Mouse (Mus musculus): Measurements from ENCODE around the gene Atp2b2. TPM values are rescaled to one million over a fixed set of nuclear protein-coding genes. Genes with fewer than 3 reads are reported as not detected.
"Not testable (repeated sequence)": the region's sequence is repeated elsewhere in the genome, so short reads cannot be mapped to it uniquely, and the experiment has no call there.

Atp2b2 gene
- total RNA-seq, 2 experiments from 2014 or later: 7.6 to 8.4 TPM

DNA sequence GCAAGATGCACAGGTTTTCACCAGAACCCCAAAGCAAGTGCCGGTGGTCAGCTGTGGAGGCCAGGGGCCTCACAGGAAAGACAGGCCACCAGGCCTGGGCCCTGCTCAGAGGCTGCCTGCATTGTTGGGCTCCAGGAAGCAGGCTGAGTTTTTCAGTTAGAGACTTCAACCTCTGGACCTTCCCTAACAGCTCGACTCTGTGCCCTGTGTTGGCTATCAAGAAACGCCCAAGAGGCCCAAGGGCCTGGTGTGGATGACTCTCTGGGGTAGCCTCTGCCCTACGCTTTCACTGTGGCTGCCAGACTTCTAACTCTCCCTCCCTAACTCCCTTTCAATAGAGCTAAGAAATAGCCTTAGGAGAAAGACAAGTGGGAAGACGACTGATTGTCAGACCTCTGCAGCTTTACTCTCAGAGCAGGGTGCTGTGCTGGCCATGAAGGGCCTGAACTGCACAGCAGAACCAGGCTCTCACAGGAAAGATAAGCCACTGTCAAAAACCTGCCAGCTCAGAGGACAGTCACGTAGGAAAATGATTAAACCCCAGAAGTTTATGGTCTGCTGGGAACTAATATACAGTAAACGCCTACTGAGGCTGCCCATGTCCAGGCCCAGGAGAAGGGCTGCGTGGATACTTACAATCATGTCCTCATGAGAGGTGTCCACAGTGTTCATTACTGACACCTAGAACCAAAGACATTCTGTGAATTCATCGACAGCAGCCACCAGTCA is 304.9 kb downstream of the Atp2b2 start:
- no peak for DNase-seq (ENCODE audit: low spot score in 2 of 2)

DNA sequence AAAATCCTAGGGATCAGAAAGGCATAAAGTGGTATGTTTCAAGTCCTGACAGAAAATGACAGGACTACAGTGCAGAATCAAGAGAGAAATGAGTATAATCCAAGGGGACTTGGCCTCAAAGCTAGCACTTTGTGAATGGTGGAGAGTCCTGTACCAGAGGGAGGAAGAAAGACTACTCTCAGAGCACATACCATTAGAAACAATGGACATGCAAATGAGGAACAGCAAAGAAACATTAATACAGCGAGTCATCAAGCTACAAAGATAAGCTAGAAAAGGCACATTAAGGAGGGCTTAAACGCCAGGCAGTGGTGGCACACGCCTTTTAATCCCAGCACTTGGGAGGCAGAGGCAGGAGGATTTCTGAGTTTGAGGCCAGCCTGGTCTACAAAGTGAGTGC is 311.1 kb downstream of the Atp2b2 start:
- DNase-seq (ENCODE audit: low spot score in 2 of 2): no peak

GRCm38 (mm10) chr6:113728181-113728580 is 314.2 kb downstream of the Atp2b2 start:
- no peak for DNase-seq (ENCODE audit: low spot score in 2 of 2)

DNA sequence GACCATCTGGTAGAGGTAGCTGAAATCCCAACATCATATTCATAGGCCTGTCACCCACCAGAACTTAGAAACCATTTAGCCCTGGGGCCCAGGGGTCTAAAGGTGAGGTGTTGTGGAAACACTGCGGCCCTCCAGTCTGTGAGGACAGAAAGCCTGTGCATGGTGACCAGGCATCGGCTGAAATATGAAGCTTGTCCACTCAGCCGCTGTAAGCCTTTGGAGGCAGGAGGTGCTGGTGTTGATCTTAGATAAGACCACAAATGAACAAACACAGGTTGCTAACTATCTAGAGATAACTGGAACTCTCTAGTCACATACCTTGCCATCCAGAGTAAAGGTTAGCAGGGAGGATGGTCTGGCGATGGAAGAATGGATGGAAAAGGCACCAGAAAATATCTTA is 321.4 kb downstream of the Atp2b2 start:
- DNase-seq (ENCODE audit: low spot score in 2 of 2): no peak

DNA sequence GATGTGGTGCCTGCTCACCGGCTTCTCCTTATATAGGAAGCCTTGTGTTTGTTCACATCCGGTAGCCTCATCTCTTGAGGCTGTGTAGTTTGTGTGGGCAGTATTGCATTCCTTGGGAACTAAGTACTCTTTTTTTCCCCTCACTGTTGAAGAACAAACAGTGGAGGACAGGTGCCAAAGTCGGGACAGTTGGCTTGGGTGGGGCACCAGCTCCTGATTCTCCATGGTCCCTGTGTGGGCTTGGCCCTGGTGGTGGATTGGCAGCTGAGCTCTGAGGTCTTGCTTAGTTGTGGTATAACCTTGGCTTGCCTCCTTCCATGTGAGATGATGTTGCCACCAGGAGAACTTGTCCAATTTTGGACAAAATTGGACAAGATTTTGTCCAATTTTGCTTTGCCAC is 322.5 kb downstream of the Atp2b2 start, which contains the start of gene Ghrl:
TSS of gene Ghrl (minus strand) at position 3 of the 400 bp plus-strand sequence.
- DNase-seq (ENCODE audit: low spot score in 2 of 2): no peak

DNA sequence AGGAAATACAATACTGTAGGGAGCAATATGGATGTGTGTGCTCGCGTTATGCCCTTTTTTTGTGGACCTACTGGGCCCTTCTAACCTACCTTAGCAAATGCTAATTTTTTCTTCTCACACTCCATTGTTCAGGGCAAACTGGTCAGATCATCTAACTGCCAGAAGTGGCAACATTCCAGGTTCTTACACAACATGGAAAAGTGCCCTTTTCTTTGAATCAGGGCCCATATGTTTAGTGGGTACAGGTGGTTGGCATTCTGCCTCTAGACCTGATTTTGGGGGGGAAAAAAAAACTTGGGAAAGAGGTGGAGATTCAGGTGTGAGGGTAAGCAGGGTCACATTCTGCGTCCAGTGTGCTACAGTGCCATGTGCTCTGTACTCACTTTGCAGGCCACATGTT is 324.9 kb downstream of the Atp2b2 start:
- no peak for DNase-seq (ENCODE audit: low spot score in 2 of 2)

- no peak for DNase-seq (ENCODE audit: low spot score in 2 of 2)
Measured at GRCm38 (mm10) chr6:113714797-113715196, 327.6 kb downstream of the Atp2b2 start.

DNA sequence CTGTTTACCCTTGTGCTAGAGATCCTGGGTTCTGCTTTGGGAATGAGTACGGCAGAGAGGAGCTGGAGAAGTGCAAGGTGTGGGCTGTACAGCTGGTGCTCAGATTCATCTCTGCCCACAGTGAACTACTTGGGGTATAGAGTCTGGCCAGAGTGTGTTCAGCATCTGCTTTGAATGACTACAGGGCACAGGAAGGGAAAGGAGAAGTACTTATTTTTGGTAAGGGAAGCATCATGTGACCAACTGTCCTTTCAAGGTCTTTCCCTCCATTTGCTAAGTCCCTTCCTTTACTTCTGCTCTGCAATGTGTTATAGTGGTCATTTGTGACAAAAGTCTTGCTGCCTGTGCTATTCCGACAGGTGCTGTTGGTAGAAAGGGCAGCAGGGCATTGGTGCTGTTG is 328.1 kb downstream of the Atp2b2 start:
- no peak for DNase-seq (ENCODE audit: low spot score in 2 of 2)

GRCm38 (mm10) chr6:113713389-113713788 is 329.0 kb downstream of the Atp2b2 start:
- not testable (repeated sequence) for DNase-seq (ENCODE audit: low spot score in 2 of 2)

DNA sequence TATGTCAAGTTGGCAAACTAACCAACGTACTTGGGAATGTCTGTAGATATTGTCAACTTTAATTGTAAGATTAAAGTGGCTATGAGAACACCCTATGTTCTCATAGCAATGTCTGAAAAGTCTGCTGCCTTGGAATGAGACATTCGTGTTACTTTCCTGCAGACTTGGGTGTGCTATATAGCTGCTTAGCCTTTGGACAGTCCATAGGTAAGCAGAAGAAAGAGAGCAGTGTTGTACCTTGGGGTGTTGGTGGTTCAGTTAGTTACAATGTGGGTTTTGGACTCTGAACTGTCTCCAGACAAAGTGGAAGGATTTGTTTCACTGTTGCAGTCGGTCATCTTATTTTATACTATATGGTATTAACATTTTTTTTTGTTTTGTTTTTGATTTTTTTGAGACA is 329.7 kb downstream of the Atp2b2 start:
- no peak for DNase-seq (ENCODE audit: low spot score in 2 of 2)

- peak in 1 of 2 experiments; percentile 32 for DNase-seq (ENCODE audit: low spot score in 2 of 2)
Measured at GRCm38 (mm10) chr6:113697222-113698205, 344.9 kb downstream of the Atp2b2 start.

DNA sequence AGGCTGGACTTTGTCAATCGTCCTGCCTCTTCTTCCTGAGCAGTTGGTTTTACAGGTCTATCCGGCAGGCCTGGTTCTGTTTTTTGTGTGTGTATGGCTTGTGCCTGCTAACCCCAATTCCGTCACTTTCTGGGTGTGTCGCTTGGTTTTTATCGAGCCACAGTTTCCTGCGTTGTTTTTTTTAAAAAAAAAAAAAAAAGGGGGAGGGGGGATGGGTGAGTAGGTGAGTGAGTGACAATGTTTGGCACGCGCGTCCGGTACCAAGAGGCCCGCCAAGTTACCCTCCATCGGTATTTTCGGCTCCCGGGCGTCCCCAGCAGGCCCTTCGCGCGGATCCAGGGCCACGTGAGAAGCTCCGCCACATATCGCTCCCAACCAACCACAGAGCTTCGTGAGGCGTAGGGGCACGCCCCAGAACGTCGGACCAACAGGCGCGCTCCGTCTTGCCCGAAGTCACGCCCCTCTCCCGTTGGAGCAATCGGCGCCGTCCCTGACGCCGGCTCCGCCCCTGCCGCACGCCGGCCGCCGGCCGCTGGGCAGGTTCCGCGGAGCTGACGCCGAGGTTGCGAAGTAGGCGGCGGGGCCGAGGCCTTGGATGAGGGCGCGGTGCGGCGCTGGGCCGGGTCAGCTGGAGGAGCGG is 345.7 kb downstream of the Atp2b2 start, which contains the start of gene Tatdn2:
TSS of gene Tatdn2 (plus strand) at position 469 of the 640 bp plus-strand sequence.
- DNase-seq (ENCODE audit: low spot score in 2 of 2): peak; percentile 82 to 87

GRCm38 (mm10) chr6:113695766-113696355 is 346.6 kb downstream of the Atp2b2 start:
- no peak for DNase-seq (ENCODE audit: low spot score in 2 of 2)

DNA sequence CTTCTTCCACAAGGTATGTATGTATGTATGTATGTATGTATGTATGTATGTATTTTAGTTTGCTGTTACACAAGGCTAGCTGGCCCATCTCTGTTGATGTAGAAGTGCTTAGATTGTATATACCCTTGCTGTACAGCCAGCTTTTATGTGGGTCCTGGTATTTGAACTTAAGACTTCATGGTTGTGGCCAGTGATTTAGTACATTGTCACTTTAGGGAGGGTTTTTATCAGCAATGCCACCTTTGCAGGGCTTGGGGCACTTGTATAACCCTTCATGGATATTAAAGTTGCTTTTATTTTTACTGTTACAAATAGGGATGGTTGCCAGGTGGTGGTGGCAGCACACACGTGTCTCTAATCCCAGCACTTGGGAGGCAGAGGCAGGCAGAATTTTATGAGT is 347.2 kb downstream of the Atp2b2 start:
- DNase-seq (ENCODE audit: low spot score in 2 of 2): no peak

Small RNAs within 50 kb of the gene (microRNA-seq; reads per million reads assigned to microRNA genes)
- gene Mir7042: 1.3 reads per million

Other genes with a start within 250 kb of the Atp2b2 start
- 1 to 10 TPM in 1 of 2 experiments, under 1 TPM in 1; 0.56 to 1.5 TPM for gene Slc6a11, start 88.6 kb upstream of the Atp2b2 start, total RNA-seq (2021)
- gene Slc6a1, start 240.0 kb upstream of the Atp2b2 start, total RNA-seq (2021): 1 to 10 TPM in 1 of 2 experiments, under 1 TPM in 1; 0.08 to 1.7 TPM

All from adrenal gland, postnatal 4 days (tissue).